Mouse (Mus musculus): Measurements from ENCODE around the gene Ambra1. TPM values are rescaled to one million over a fixed set of nuclear protein-coding genes. Genes with fewer than 3 reads are reported as not detected.

Ambra1 gene
- polyA plus RNA-seq, 1 experiment from 2014 or later: 22.1 TPM

- WGBS: 76% methylated on average over 7 of the region's 7 CpGs
- Histone ChIP-seq H3K4me3 (replicated peaks) (no peak overlapping the region), H3K9me3 (no peaks in the 10 kb centered on the region), H3K4me1 (peaks cover 9% of the 10 kb centered on the region; the same call in 1 of the 2 replicates), H3K9ac (no peak overlapping the region), H3K36me3 (replicated peaks) (peaks cover 11% of the 10 kb centered on the region), H3K4me2 (no peak overlapping the region), H3K27me3 (no peaks in the 10 kb centered on the region), H3K27ac (peak overlapping the region; percentile 70)
- no peak for ATAC-seq (ENCODE audit: low FRiP score)
These were observed 148.7 kb downstream of the Ambra1 start for GRCm38 (mm10) chr2:91878387-91879180.

- WGBS: 85% methylated on average over 4 of the region's 4 CpGs
- Histone ChIP-seq H3K4me1 (peaks cover 3% of the 10 kb centered on the region; the same call in 1 of the 2 replicates), H3K9me3 (no peaks in the 10 kb centered on the region), H3K27me3 (no peaks in the 10 kb centered on the region), H3K4me2 (no peak overlapping the region), H3K36me3 (replicated peaks) (peaks cover 14% of the 10 kb centered on the region), H3K27ac (no peak overlapping the region), H3K9ac (no peak overlapping the region), H3K4me3 (replicated peaks) (no peak overlapping the region)
- no peak for ATAC-seq (ENCODE audit: low FRiP score)
These were observed 154.0 kb downstream of the Ambra1 start for GRCm38 (mm10) chr2:91883961-91884360.

- no peak overlapping the region for H3K27ac ChIP-seq
- no peak overlapping the region for H3K4me3 ChIP-seq (replicated peaks)
- peaks cover 14% of the 10 kb centered on the region for H3K36me3 ChIP-seq (replicated peaks)
- H3K4me2 ChIP-seq: no peak overlapping the region
- H3K9me3 ChIP-seq: no peaks in the 10 kb centered on the region
- WGBS: 78% methylated on average over 4 of the region's 4 CpGs
- no peak overlapping the region for H3K9ac ChIP-seq
- ATAC-seq (ENCODE audit: low FRiP score): no peak
- no peaks in the 10 kb centered on the region for H3K4me1 ChIP-seq
- no peaks in the 10 kb centered on the region for H3K27me3 ChIP-seq
These were observed 154.7 kb downstream of the Ambra1 start for GRCm38 (mm10) chr2:91884616-91885015.

GRCm38 (mm10) chr2:91894716-91895115, 164.8 kb downstream of the Ambra1 start:
- Histone ChIP-seq H3K27me3 (no peaks in the 10 kb centered on the region), H3K4me3 (replicated peaks) (no peak overlapping the region), H3K36me3 (replicated peaks) (peaks cover 4% of the 10 kb centered on the region; the same call in 1 of the 2 replicates), H3K9ac (no peak overlapping the region), H3K4me2 (no peak overlapping the region), H3K27ac (no peak overlapping the region), H3K9me3 (no peaks in the 10 kb centered on the region), H3K4me1 (no peaks in the 10 kb centered on the region)
- no peak for ATAC-seq (ENCODE audit: low FRiP score)
- WGBS: 88% methylated on average over 3 of the region's 3 CpGs

- Histone ChIP-seq H3K36me3 (replicated peaks) (peaks cover 5% of the 10 kb centered on the region; the same call in 1 of the 2 replicates), H3K4me1 (no peaks in the 10 kb centered on the region), H3K4me3 (replicated peaks) (no peak overlapping the region), H3K27ac (no peak overlapping the region), H3K9me3 (no peaks in the 10 kb centered on the region), H3K9ac (no peak overlapping the region), H3K27me3 (no peaks in the 10 kb centered on the region), H3K4me2 (no peak overlapping the region)
- no peak for ATAC-seq (ENCODE audit: low FRiP score)
- 94% methylated on average over 3 of the region's 3 CpGs for WGBS
These were observed 165.5 kb downstream of the Ambra1 start for GRCm38 (mm10) chr2:91895401-91895800.

- Histone ChIP-seq H3K4me1 (no peaks in the 10 kb centered on the region), H3K4me2 (no peak overlapping the region), H3K27ac (no peak overlapping the region), H3K9me3 (no peaks in the 10 kb centered on the region), H3K36me3 (replicated peaks) (peaks cover 12% of the 10 kb centered on the region; the same call in 1 of the 2 replicates), H3K27me3 (no peaks in the 10 kb centered on the region), H3K4me3 (replicated peaks) (no peak overlapping the region), H3K9ac (no peak overlapping the region)
- no peak for ATAC-seq (ENCODE audit: low FRiP score)
These were observed 168.0 kb downstream of the Ambra1 start for GRCm38 (mm10) chr2:91897968-91898367.

- Histone ChIP-seq H3K27ac (no peak overlapping the region), H3K9me3 (no peaks in the 10 kb centered on the region), H3K27me3 (no peaks in the 10 kb centered on the region), H3K36me3 (replicated peaks) (peaks cover 12% of the 10 kb centered on the region; the same call in 1 of the 2 replicates), H3K4me3 (replicated peaks) (no peak overlapping the region), H3K9ac (no peak overlapping the region), H3K4me2 (no peak overlapping the region), H3K4me1 (no peaks in the 10 kb centered on the region)
- ATAC-seq (ENCODE audit: low FRiP score): no peak
- WGBS: 92% methylated on average over 3 of the region's 3 CpGs
These were observed 169.2 kb downstream of the Ambra1 start for GRCm38 (mm10) chr2:91899141-91899540.

GRCm38 (mm10) chr2:91900431-91900830, 170.5 kb downstream of the Ambra1 start:
- H3K9ac ChIP-seq: no peak overlapping the region
- H3K27ac ChIP-seq: no peak overlapping the region
- no peaks in the 10 kb centered on the region for H3K9me3 ChIP-seq
- WGBS: 93% methylated on average over 8 of the region's 8 CpGs
- H3K4me2 ChIP-seq: no peak overlapping the region
- H3K4me3 ChIP-seq (replicated peaks): no peak overlapping the region
- no peaks in the 10 kb centered on the region for H3K27me3 ChIP-seq
- peaks cover 12% of the 10 kb centered on the region; the same call in 1 of the 2 replicates for H3K36me3 ChIP-seq (replicated peaks)
- peaks cover 9% of the 10 kb centered on the region for H3K4me1 ChIP-seq
- no peak for ATAC-seq (ENCODE audit: low FRiP score)

GRCm38 (mm10) chr2:91902336-91902735, 172.4 kb downstream of the Ambra1 start:
- Histone ChIP-seq H3K4me1 (peaks cover 9% of the 10 kb centered on the region), H3K4me3 (replicated peaks) (no peak overlapping the region), H3K9ac (no peak overlapping the region), H3K27ac (no peak overlapping the region), H3K27me3 (no peaks in the 10 kb centered on the region), H3K36me3 (replicated peaks) (peaks cover 16% of the 10 kb centered on the region; the same call in 1 of the 2 replicates), H3K4me2 (no peak overlapping the region), H3K9me3 (no peaks in the 10 kb centered on the region)
- no peak for ATAC-seq (ENCODE audit: low FRiP score)
- whole genome bisulfite sequencing: 70% methylated on average over 5 of the region's 5 CpGs

GRCm38 (mm10) chr2:91903171-91903925, 173.4 kb downstream of the Ambra1 start:
- peaks cover 16% of the 10 kb centered on the region; the same call in 1 of the 2 replicates for H3K36me3 ChIP-seq (replicated peaks)
- no peak overlapping the region for H3K4me3 ChIP-seq (replicated peaks)
- no peak for ATAC-seq (ENCODE audit: low FRiP score)

GRCm38 (mm10) chr2:91904618-91905307, 174.8 kb downstream of the Ambra1 start:
- Histone ChIP-seq H3K27ac (peak overlapping the region; percentile 54), H3K36me3 (replicated peaks) (peaks cover 19% of the 10 kb centered on the region), H3K9ac (no peak overlapping the region), H3K9me3 (no peaks in the 10 kb centered on the region), H3K4me2 (no peak overlapping the region), H3K4me1 (peaks cover 9% of the 10 kb centered on the region), H3K27me3 (no peaks in the 10 kb centered on the region), H3K4me3 (replicated peaks) (no peak overlapping the region)
- 56% methylated on average over 5 of the region's 5 CpGs for WGBS
- peak; percentile 46; the same call in 1 of the 2 replicates for ATAC-seq (ENCODE audit: low FRiP score)

More at GRCm38 (mm10) chr2:91903171-91903925, 173.4 kb downstream of the Ambra1 start:
- Histone ChIP-seq H3K4me2 (no peak overlapping the region), H3K4me1 (peaks cover 9% of the 10 kb centered on the region), H3K27me3 (no peaks in the 10 kb centered on the region), H3K9me3 (no peaks in the 10 kb centered on the region), H3K27ac (no peak overlapping the region), H3K9ac (no peak overlapping the region)
- WGBS: 93% methylated on average over 3 of the region's 3 CpGs

GRCm38 (mm10) chr2:91906141-91906540, 176.2 kb downstream of the Ambra1 start:
- WGBS: 88% methylated on average over 2 of the region's 2 CpGs
- no peaks in the 10 kb centered on the region for H3K27me3 ChIP-seq
- 0 out of 2 replicates have a peak overlapping the region, but pooled peaks have one; percentile 54 for H3K27ac ChIP-seq
- H3K4me1 ChIP-seq: peaks cover 9% of the 10 kb centered on the region
- no peak for ATAC-seq (ENCODE audit: low FRiP score)
- no peaks in the 10 kb centered on the region for H3K9me3 ChIP-seq
- no peak overlapping the region for H3K4me3 ChIP-seq (replicated peaks)
- H3K36me3 ChIP-seq (replicated peaks): peaks cover 28% of the 10 kb centered on the region
- no peak overlapping the region for H3K9ac ChIP-seq
- H3K4me2 ChIP-seq: no peak overlapping the region

Data from forebrain, embryonic 12.5 days (tissue).